Mouse (Mus musculus) stomach, postnatal 0 days (tissue): Measurements from ENCODE around the gene Rpl7l1. TPM values are rescaled to one million over a fixed set of nuclear protein-coding genes. Genes with fewer than 3 reads are reported as not detected.

Experiments
- ATAC-seq: fragments of 200-750 bp; cut with Nextera tagmentation; 2 replicates; pipeline ENCODE4 v1.8.0; 2017; ENCODE audit not compliant: low FRiP score, low TSS enrichment
- DNase-seq: peaks from one replicate; pipeline ENCODE4 v3.0.0-alpha.2; 2016; ENCODE audit warnings: low spot score
- H3K27ac ChIP-seq: fragments of 300-500 bp; sonication (generic); replicated peaks from 2 replicates; pipeline ENCODE4 v1.5.1; 2014; ENCODE audit warnings: mild to moderate bottlenecking, control low read depth
- H3K27me3 ChIP-seq: fragments of 300-500 bp; sonication (generic); 2 replicates; pipeline ENCODE4 v1.6.1; 2014; ENCODE audit warnings: low read length; ENCODE audit not compliant: control insufficient read depth, insufficient read depth
- H3K36me3 ChIP-seq: fragments of 300-500 bp; sonication (generic); 2 replicates; pipeline ENCODE4 v1.6.1; 2014; ENCODE audit warnings: low read length, mixed read lengths; ENCODE audit not compliant: control insufficient read depth, insufficient read depth
- H3K4me1 ChIP-seq: fragments of 300-500 bp; sonication (generic); replicated peaks from 2 replicates; pipeline ENCODE4 v1.6.1; 2014; ENCODE audit warnings: antibody characterized with exemption; ENCODE audit not compliant: control insufficient read depth, insufficient read depth
- H3K4me2 ChIP-seq: fragments of 300-500 bp; sonication (generic); replicated peaks from 2 replicates; pipeline ENCODE4 v1.6.1; 2014; ENCODE audit warnings: low read depth, mild to moderate bottlenecking, control low read depth, moderate library complexity
- H3K4me3 ChIP-seq: fragments of 300-500 bp; sonication (generic); 2 replicates; pipeline ENCODE4 v1.5.1; 2014; ENCODE audit warnings: low read depth, low read length, control low read depth
- H3K9ac ChIP-seq: fragments of 300-500 bp; sonication (generic); 2 replicates; pipeline ENCODE4 v1.6.1; 2014; ENCODE audit warnings: mild to moderate bottlenecking, low read length, control low read depth, mixed read lengths
- H3K9me3 ChIP-seq: fragments of 300-500 bp; sonication (generic); 2 replicates; pipeline ENCODE4 v1.6.1; 2016; ENCODE audit warnings: low read length; ENCODE audit not compliant: control insufficient read depth
- CTCF ChIP-seq: IDR thresholded peaks from 2 replicates; pipeline ENCODE4 v1.5.1; 2016; ENCODE audit warnings: antibody characterized with exemption, low read depth, mild to moderate bottlenecking, moderate library complexity
- EP300 ChIP-seq: optimal IDR thresholded peaks from 2 replicates; pipeline ENCODE3; 2016; ENCODE audit warnings: antibody characterized with exemption
- WGBS: fragments of 180-500 bp; shearing (Covaris S2); extraction: QIAGEN DNeasy Blood & Tissue Kit; methylation state at CpG from one replicate; pipeline ENCODE4 v1.1.7; 2014; 5-methylcytosine and 5-hydroxymethylcytosine counted together
- polyA plus RNA-seq: library from polyadenylated mRNA; unstranded; fragments of >200 nt; fragmentation: Nextera tagmentation; extraction: Ambion mirVana; gene quantifications from 2 replicates; pipeline ENCODE4 v1.2.1, GENCODE M21; 2015

The Rpl7l1 gene
- polyA plus RNA-seq, 1 experiment from 2014 or later, result 95.0 TPM

GRCm38 (mm10) chr17:46725273-46725672 is 57.2 kb downstream of the Rpl7l1 start:
- ATAC-seq, result peak; percentile 9; the same call in 1 of the 2 replicates
- WGBS, result 58% methylated on average over 9 of the region's 9 CpGs
- TF ChIP-seq EP300 (no peak), CTCF (peak; percentile 76)
- no peak overlapping the region for H3K4me3 ChIP-seq
- H3K36me3 ChIP-seq, result peaks cover 8% of the 10 kb centered on the region; the same call in 1 of the 2 replicates
- no peak overlapping the region for H3K27ac ChIP-seq
- no peaks in the 10 kb centered on the region for H3K4me1 ChIP-seq
- no peaks in the 10 kb centered on the region for H3K27me3 ChIP-seq
- peak; percentile 41 for DNase-seq
- no peaks in the 10 kb centered on the region for H3K9me3 ChIP-seq
- no peak overlapping the region for H3K9ac ChIP-seq
- no peak overlapping the region for H3K4me2 ChIP-seq

- no peaks in the 10 kb centered on the region for H3K4me1 ChIP-seq
- no peaks in the 10 kb centered on the region for H3K9me3 ChIP-seq
- H3K4me3 ChIP-seq, result no peak overlapping the region
- H3K27ac ChIP-seq, result no peak overlapping the region
- DNase-seq (no peak), ATAC-seq (no peak)
- peaks cover 10% of the 10 kb centered on the region; the same call in 1 of the 2 replicates for H3K36me3 ChIP-seq
- H3K9ac ChIP-seq, result no peak overlapping the region
- TF ChIP-seq EP300, result no peak
- TF ChIP-seq CTCF, result no peak
- H3K27me3 ChIP-seq, result no peaks in the 10 kb centered on the region
- H3K4me2 ChIP-seq, result no peak overlapping the region
- 81% methylated on average over 14 of the region's 20 CpGs for WGBS
Measured at GRCm38 (mm10) chr17:46724477-46725084, 57.9 kb downstream of the Rpl7l1 start.

Other genes with a start within 250 kb of the Rpl7l1 start
- gene Cul9, start 236.3 kb downstream of the Rpl7l1 start, polyA plus RNA-seq, result 1.9 and 2.6 TPM in 2 replicates
- 3.7 and 4.3 TPM in 2 replicates for gene Srf, start 226.5 kb downstream of the Rpl7l1 start, polyA plus RNA-seq
- 29.4 and 32.1 TPM in 2 replicates for gene Ptk7, start 153.2 kb downstream of the Rpl7l1 start, polyA plus RNA-seq
- 34.5 and 34.8 TPM in 2 replicates for gene Klc4, start 136.7 kb downstream of the Rpl7l1 start, polyA plus RNA-seq
- gene Mrpl2, start 136.4 kb downstream of the Rpl7l1 start, polyA plus RNA-seq, result 96.4 and 98.8 TPM in 2 replicates
- gene Cul7, start 132.3 kb downstream of the Rpl7l1 start, polyA plus RNA-seq, result 12.9 and 14.0 TPM in 2 replicates
- gene Rrp36, start 108.3 kb downstream of the Rpl7l1 start, polyA plus RNA-seq, result 37.2 and 38.1 TPM in 2 replicates
- 142 and 146 TPM in 2 replicates for gene Mea1, start 103.9 kb downstream of the Rpl7l1 start, polyA plus RNA-seq
- gene Klhdc3, start 101.8 kb downstream of the Rpl7l1 start, polyA plus RNA-seq, result 73.7 and 75.0 TPM in 2 replicates
- 27.2 and 30.3 TPM in 2 replicates for gene Ppp2r5d, start 77.6 kb downstream of the Rpl7l1 start, polyA plus RNA-seq
- 9.8 and 11.8 TPM in 2 replicates for gene Pex6, start 71.2 kb downstream of the Rpl7l1 start, polyA plus RNA-seq
- gene Gnmt, start 53.5 kb downstream of the Rpl7l1 start, polyA plus RNA-seq, result 2.1 and 3.1 TPM in 2 replicates
- gene Cnpy3, start 30.5 kb downstream of the Rpl7l1 start, polyA plus RNA-seq, result 39.0 and 39.9 TPM in 2 replicates
- gene Ptcra, start 19.0 kb downstream of the Rpl7l1 start, polyA plus RNA-seq, result 0.50 TPM in 2 replicates
- 113 and 117 TPM in 2 replicates for gene 2310039H08Rik, start 10.0 kb downstream of the Rpl7l1 start, polyA plus RNA-seq
- 2.3 and 2.8 TPM in 2 replicates for gene Bicral, start 75.8 kb upstream of the Rpl7l1 start, polyA plus RNA-seq
- gene Tbcc, start 108.0 kb upstream of the Rpl7l1 start, polyA plus RNA-seq, result 42.2 and 45.5 TPM in 2 replicates
- gene Prph2, start 127.8 kb upstream of the Rpl7l1 start, polyA plus RNA-seq, result not detected in 2 replicates
- gene Ubr2, start 227.9 kb upstream of the Rpl7l1 start, polyA plus RNA-seq, result 5.9 and 6.1 TPM in 2 replicates